Mouse (Mus musculus): ENCODE data around the gene Tollip. TPM values are rescaled to one million over a fixed set of nuclear protein-coding genes. Genes with fewer than 3 reads are reported as not detected.

The Tollip gene
- polyA plus RNA-seq, 1 experiment = 30.1 TPM

GRCm38 (mm10) chr7:141955565-141956173 lies 37.4 kb upstream of the Tollip start:
- no peak for TF ChIP-seq POLR2A (IDR thresholded peaks at IDR 0.05; ENCODE audit: borderline replicate concordance, control insufficient read depth, low read depth, low read length)
- TF ChIP-seq CTCF (IDR thresholded peaks at IDR 0.05; ENCODE audit: control insufficient read depth, insufficient read depth, low read length) = no peak
- H3K4me3 ChIP-seq (replicated peaks; ENCODE audit: control insufficient read depth, low read depth, low read length) = no peak overlapping the region
- no peak overlapping the region for H3K27ac ChIP-seq (ENCODE audit: control insufficient read depth, insufficient read depth, low read depth, low read length, poor library complexity)
- no peaks in the 10 kb centered on the region for H3K4me1 ChIP-seq (ENCODE audit: control insufficient read depth, insufficient read depth, low read length)
- 59% methylated on average over 5 of the region's 5 CpGs for WGBS

- WGBS = 67% methylated on average over 6 of the region's 6 CpGs
- Histone ChIP-seq H3K4me1 (ENCODE audit: control insufficient read depth, insufficient read depth, low read length) (no peaks in the 10 kb centered on the region), H3K4me3 (replicated peaks; ENCODE audit: control insufficient read depth, low read depth, low read length) (no peak overlapping the region), H3K27ac (ENCODE audit: control insufficient read depth, insufficient read depth, low read depth, low read length, poor library complexity) (no peak overlapping the region)
- TF ChIP-seq POLR2A (IDR thresholded peaks at IDR 0.05; ENCODE audit: borderline replicate concordance, control insufficient read depth, low read depth, low read length) (no peak), CTCF (IDR thresholded peaks at IDR 0.05; ENCODE audit: control insufficient read depth, insufficient read depth, low read length) (no peak)
Measured at GRCm38 (mm10) chr7:141953616-141954015, 35.3 kb upstream of the Tollip start.

DNA sequence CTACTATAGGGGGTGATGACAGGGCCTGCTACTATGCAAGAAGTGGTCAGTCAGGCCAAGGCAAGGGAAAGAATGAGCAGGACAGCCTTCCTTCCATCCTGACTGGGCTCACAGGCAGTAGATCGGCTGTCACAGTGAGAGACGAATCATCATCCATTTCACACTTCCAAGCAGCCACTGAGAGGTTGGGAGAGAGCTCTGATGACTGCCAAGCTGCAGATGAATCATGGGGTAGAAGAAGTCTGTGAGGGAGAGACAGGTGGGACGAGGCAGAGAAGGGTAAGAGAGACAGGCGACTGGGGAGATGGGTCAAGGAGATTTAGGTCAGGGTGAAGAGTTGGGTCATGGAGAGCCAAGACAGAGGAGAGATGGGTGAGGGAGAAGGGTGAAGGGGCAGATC lies 34.6 kb upstream of the Tollip start:
- H3K4me3 ChIP-seq (replicated peaks; ENCODE audit: control insufficient read depth, low read depth, low read length) = no peak overlapping the region
- no peak overlapping the region for H3K27ac ChIP-seq (ENCODE audit: control insufficient read depth, insufficient read depth, low read depth, low read length, poor library complexity)
- TF ChIP-seq CTCF (IDR thresholded peaks at IDR 0.05; ENCODE audit: control insufficient read depth, insufficient read depth, low read length) (no peak), POLR2A (IDR thresholded peaks at IDR 0.05; ENCODE audit: borderline replicate concordance, control insufficient read depth, low read depth, low read length) (no peak)
- no peaks in the 10 kb centered on the region for H3K4me1 ChIP-seq (ENCODE audit: control insufficient read depth, insufficient read depth, low read length)
- 67% methylated on average over 4 of the region's 4 CpGs for WGBS

DNA sequence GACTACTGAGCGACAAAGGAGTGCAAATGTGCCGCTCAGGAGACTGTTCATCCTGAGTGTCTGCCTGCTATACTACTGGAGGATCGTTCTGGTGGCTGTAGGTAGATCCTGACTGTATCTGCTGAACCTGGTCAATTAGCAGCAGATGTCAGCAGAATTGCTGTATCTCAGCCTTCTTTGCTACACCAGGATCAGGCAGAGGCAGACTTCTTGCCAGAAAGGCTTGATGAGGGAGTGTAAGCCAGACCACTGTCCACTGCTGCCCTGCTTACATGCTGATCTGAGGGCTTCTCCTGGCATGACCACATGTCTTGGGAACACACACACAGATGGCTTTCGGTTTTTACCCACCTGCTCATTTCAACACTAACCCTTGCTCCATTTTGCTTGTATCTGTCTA lies 33.5 kb upstream of the Tollip start:
- H3K4me3 ChIP-seq (replicated peaks; ENCODE audit: control insufficient read depth, low read depth, low read length) = no peak overlapping the region
- no peak overlapping the region for H3K27ac ChIP-seq (ENCODE audit: control insufficient read depth, insufficient read depth, low read depth, low read length, poor library complexity)
- TF ChIP-seq POLR2A (IDR thresholded peaks at IDR 0.05; ENCODE audit: borderline replicate concordance, control insufficient read depth, low read depth, low read length) = no peak
- TF ChIP-seq CTCF (IDR thresholded peaks at IDR 0.05; ENCODE audit: control insufficient read depth, insufficient read depth, low read length) = no peak
- WGBS = 77% methylated on average over 4 of the region's 4 CpGs
- no peaks in the 10 kb centered on the region for H3K4me1 ChIP-seq (ENCODE audit: control insufficient read depth, insufficient read depth, low read length)

DNA sequence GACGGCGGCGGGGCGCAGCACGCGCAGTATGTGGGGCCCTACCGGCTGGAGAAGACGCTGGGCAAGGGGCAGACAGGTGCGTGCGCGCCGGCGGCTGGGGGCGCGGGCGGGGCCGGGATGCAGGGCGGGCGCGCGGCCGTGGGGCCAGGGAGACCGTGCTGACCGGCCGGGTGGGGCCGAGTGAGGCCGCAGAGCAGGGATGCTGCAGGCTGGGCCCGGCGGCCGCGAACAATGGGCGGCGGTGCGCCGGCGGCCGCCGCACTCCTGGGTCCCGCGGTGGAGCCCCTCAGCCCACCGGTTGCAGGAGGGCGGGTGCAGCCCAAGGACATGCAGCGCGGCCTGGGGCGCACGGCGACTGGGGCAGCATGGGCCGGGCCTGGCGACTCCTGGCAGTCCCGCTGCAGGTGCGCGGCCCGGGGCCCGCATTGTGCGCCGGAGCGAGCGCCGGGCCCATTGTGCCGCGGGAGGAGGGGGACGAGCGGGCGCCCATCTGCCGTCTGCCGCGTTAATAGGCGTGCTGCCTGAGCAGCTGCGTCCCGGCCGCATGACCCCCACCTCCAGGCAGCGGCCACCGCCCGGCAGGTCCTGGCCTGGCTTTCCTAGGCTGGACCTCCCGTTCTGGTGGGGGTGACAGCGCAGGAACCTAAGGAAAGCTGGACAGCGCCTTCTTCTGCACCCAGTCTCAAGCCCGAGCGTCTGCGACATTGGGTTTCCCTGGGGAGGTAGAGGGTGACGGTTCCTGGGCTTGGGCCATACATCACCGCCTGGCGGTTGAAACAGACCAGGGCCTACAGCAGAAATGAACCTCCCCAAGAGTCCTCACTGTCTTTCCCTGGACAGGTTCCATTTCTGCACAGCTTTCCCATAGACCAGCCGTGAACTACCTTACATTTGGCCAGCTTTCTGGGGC lies 32.1 kb upstream of the Tollip start:
- H3K4me1 ChIP-seq (ENCODE audit: control insufficient read depth, insufficient read depth, low read length) = no peaks in the 10 kb centered on the region
- H3K4me3 ChIP-seq (replicated peaks; ENCODE audit: control insufficient read depth, low read depth, low read length) = no peak overlapping the region
- TF ChIP-seq POLR2A (IDR thresholded peaks at IDR 0.05; ENCODE audit: borderline replicate concordance, control insufficient read depth, low read depth, low read length) = no peak
- TF ChIP-seq CTCF (IDR thresholded peaks at IDR 0.05; ENCODE audit: control insufficient read depth, insufficient read depth, low read length) = no peak
- WGBS = 2% methylated on average over 80 of the region's 84 CpGs
- H3K27ac ChIP-seq (ENCODE audit: control insufficient read depth, insufficient read depth, low read depth, low read length, poor library complexity) = no peak overlapping the region

GRCm38 (mm10) chr7:141949799-141950103 lies 31.4 kb upstream of the Tollip start:
- Histone ChIP-seq H3K4me3 (replicated peaks; ENCODE audit: control insufficient read depth, low read depth, low read length) (no peak overlapping the region), H3K4me1 (ENCODE audit: control insufficient read depth, insufficient read depth, low read length) (no peaks in the 10 kb centered on the region), H3K27ac (ENCODE audit: control insufficient read depth, insufficient read depth, low read depth, low read length, poor library complexity) (no peak overlapping the region)
- WGBS = 1% methylated on average over 49 of the region's 54 CpGs
- TF ChIP-seq POLR2A (IDR thresholded peaks at IDR 0.05; ENCODE audit: borderline replicate concordance, control insufficient read depth, low read depth, low read length) = no peak
- TF ChIP-seq CTCF (IDR thresholded peaks at IDR 0.05; ENCODE audit: control insufficient read depth, insufficient read depth, low read length) = no peak

DNA sequence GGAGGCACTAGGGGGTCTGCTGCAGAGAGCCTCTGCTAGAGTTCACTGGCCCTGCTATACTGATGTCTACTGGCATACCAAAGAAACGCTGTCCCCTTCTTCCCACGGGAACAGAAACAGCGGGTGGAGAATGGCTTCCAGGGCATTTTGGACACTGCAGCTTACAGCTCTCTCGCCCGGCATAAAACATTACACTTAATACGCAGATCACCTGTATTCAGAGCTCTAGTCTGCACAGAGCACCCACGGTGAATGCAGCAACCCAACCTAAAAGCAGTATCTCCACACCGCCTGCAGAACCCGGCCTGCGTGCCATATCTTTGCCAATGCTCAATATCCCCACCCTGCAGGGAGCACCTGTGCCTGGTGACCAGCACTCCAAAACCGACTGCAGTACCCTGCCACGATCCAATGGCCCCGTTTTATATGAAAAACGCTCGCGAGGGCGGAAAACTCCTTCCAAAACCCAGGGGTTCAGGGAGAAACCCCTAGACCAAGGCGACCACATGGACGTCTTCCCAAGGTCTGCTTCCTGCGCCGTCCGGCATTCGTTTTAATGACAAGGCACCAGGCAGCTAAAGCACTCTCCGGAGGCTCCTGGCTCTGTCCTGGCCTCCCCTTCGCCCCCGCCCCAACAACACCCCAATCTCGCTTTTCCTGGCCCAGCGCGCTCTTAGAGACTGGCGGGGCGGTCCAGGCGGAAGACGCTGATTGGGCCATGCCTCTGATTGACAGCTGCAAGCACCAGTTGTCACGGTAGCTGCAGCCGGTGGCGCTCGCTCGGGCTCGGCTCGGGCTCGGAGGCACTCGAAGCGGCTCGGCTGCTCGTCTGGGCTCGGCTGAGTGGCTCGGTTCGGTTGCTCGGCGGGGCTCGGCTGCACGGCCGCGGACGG lies 30.8 kb upstream of the Tollip start, which contains the start of gene Brsk2:
Gene Brsk2, plus strand, starts transcription at position 846 of the 893 bp plus-strand sequence.
- TF ChIP-seq POLR2A (IDR thresholded peaks at IDR 0.05; ENCODE audit: borderline replicate concordance, control insufficient read depth, low read depth, low read length) = no peak
- TF ChIP-seq CTCF (IDR thresholded peaks at IDR 0.05; ENCODE audit: control insufficient read depth, insufficient read depth, low read length) = no peak
- H3K27ac ChIP-seq (ENCODE audit: control insufficient read depth, insufficient read depth, low read depth, low read length, poor library complexity) = no peak within 1 kb of the TSS
- no peaks in the 10 kb centered on the region for H3K4me1 ChIP-seq (ENCODE audit: control insufficient read depth, insufficient read depth, low read length)
- WGBS = 4% methylated on average over 55 of the region's 55 CpGs
- no peak within 1 kb of the TSS for H3K4me3 ChIP-seq (replicated peaks; ENCODE audit: control insufficient read depth, low read depth, low read length)

GRCm38 (mm10) chr7:141948045-141948444 lies 29.7 kb upstream of the Tollip start:
- no peak overlapping the region for H3K4me3 ChIP-seq (replicated peaks; ENCODE audit: control insufficient read depth, low read depth, low read length)
- TF ChIP-seq POLR2A (IDR thresholded peaks at IDR 0.05; ENCODE audit: borderline replicate concordance, control insufficient read depth, low read depth, low read length) = no peak
- no peak for TF ChIP-seq CTCF (IDR thresholded peaks at IDR 0.05; ENCODE audit: control insufficient read depth, insufficient read depth, low read length)
- WGBS = 60% methylated on average over 1 of the region's 1 CpGs
- H3K27ac ChIP-seq (ENCODE audit: control insufficient read depth, insufficient read depth, low read depth, low read length, poor library complexity) = no peak overlapping the region
- no peaks in the 10 kb centered on the region for H3K4me1 ChIP-seq (ENCODE audit: control insufficient read depth, insufficient read depth, low read length)
